Mouse (Mus musculus): ENCODE measurements around the gene Sfta2. TPM values are rescaled to one million over a fixed set of nuclear protein-coding genes. Genes with fewer than 3 reads are reported as not detected.
A peak's percentile ranks its signal among the peaks of the same experiment; 100 is the strongest.

Gene Sfta2
- polyA plus RNA-seq, 1 experiment from 2014 or later = 193 TPM

DNA sequence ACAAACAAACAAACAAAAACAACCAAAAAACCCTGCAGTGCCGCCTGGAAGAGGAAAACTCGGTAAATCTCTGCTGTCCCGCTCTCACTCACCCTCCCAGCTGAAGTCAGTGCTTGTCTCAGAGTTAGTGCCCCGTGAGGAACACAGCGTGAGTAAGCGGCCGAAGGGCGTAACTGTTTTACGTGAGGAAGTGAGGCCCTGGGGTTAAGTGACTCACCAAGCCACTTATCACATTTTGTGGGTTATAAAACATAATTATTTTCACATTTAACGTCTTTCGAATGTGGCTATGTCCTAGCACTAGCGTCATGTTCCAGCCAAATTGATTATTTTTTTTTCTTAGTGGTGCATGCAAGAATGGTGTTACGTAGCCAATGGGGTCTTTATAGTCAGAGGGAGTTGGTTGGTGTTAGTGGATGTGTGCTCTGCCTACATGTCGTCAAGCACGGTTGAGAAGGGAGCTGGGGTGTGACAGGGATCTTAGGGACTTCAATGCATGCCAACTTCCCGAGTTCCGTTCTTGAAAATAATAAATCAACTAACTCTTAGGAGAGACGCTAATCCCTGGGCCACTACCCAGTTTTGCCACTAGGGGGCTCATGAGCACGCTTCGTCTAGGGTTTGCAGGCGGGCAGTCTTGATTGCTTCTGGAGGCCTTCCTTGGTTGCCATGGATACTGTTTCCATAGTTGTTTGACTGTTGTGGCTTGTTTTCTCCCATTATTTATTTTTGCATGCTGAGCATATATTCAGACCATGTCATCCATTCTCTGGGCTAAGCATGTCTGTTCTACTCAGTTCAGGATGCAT is 10.7 kb upstream of the Sfta2 start:
- no peaks in the 10 kb centered on the region for H3K9me3 ChIP-seq (ENCODE audit: control insufficient read depth, low read length)
- no peak overlapping the region for H3K27ac ChIP-seq (ENCODE audit: low read length)
- H3K4me2 ChIP-seq (ENCODE audit: low read depth, low read length) = no peak overlapping the region
- WGBS = 38% methylated on average over 21 of the region's 21 CpGs
- H3K36me3 ChIP-seq (ENCODE audit: control insufficient read depth, insufficient read depth, low read length) = no peaks in the 10 kb centered on the region
- H3K4me3 ChIP-seq (ENCODE audit: low read length) = no peak overlapping the region
- H3K27me3 ChIP-seq (ENCODE audit: control insufficient read depth, insufficient read depth, low read depth, low read length) = no peaks in the 10 kb centered on the region
- no peak overlapping the region for H3K9ac ChIP-seq (ENCODE audit: low read length)
- H3K4me1 ChIP-seq (replicated peaks; ENCODE audit: control insufficient read depth, insufficient read depth, low read length) = no peaks in the 10 kb centered on the region
- peak; percentile 54 for ATAC-seq (ENCODE audit: low read depth)

DNA sequence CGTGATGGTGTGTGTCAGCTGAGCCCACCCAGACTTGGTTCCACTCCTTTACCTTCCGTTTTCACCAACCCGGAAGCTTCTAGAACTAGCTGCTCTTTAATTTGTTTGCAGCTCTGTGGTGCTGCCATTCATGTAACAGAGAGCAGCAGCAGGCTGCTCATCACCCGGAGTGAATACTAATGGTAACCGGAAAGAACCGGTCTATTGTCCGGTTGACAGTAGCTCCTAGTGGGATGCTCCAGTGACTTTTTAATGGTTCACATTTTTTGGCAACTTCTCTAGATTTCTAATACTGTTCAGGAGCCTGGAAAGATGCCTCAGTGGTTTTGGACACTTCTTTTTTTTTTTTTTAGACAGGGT is 10.2 kb upstream of the Sfta2 start:
- Histone ChIP-seq H3K4me1 (replicated peaks; ENCODE audit: control insufficient read depth, insufficient read depth, low read length) (no peaks in the 10 kb centered on the region), H3K9me3 (ENCODE audit: control insufficient read depth, low read length) (no peaks in the 10 kb centered on the region), H3K27me3 (ENCODE audit: control insufficient read depth, insufficient read depth, low read depth, low read length) (no peaks in the 10 kb centered on the region), H3K9ac (ENCODE audit: low read length) (no peak overlapping the region), H3K27ac (ENCODE audit: low read length) (no peak overlapping the region), H3K36me3 (ENCODE audit: control insufficient read depth, insufficient read depth, low read length) (no peaks in the 10 kb centered on the region), H3K4me3 (ENCODE audit: low read length) (no peak overlapping the region), H3K4me2 (ENCODE audit: low read depth, low read length) (no peak overlapping the region)
- ATAC-seq (ENCODE audit: low read depth) = no peak
- WGBS = 90% methylated on average over 7 of the region's 7 CpGs

DNA sequence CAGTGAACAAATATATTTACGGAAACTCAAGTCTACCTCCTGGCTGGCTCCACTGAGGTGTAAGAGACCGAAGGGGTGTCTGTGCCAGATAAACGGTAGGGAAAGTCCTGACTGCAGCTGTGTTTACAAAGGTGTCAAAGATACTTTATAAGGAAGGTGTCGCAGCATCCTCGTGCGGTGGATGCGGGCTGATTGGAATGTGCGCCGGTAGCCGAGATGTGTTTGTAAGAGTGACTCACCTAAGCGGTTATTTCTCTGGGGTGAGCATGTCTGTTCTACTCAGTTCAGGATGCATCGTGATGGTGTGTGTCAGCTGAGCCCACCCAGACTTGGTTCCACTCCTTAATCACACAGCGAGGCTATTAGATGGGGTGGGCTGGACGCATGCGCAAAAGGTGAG is 9.6 kb upstream of the Sfta2 start:
- Histone ChIP-seq H3K27ac (ENCODE audit: low read length) (no peak overlapping the region), H3K4me3 (ENCODE audit: low read length) (no peak overlapping the region), H3K9me3 (ENCODE audit: control insufficient read depth, low read length) (no peaks in the 10 kb centered on the region), H3K4me2 (ENCODE audit: low read depth, low read length) (no peak overlapping the region), H3K9ac (ENCODE audit: low read length) (no peak overlapping the region), H3K36me3 (ENCODE audit: control insufficient read depth, insufficient read depth, low read length) (no peaks in the 10 kb centered on the region), H3K27me3 (ENCODE audit: control insufficient read depth, insufficient read depth, low read depth, low read length) (no peaks in the 10 kb centered on the region), H3K4me1 (replicated peaks; ENCODE audit: control insufficient read depth, insufficient read depth, low read length) (no peaks in the 10 kb centered on the region)
- 65% methylated on average over 15 of the region's 15 CpGs for WGBS
- ATAC-seq (ENCODE audit: low read depth) = no peak

DNA sequence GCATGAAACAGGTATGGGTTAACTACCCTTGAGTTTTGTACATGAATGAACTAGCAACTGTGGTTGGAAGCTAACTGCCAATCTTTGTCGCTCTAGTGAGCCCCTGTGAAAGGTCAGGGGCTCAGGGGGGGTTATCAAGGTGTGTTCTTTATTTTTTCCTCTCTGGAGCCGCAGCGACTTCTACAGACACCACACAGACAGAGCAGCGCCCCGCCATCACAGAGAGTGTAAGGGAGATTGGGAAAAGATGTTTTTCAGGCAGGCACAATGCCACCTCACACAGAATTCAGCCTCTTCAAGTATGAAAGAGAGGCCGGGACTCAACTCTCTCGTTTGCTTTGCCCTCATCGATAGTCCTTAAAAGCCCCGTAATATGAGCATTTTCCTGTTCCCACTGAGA is 9.2 kb upstream of the Sfta2 start:
- no peak for ATAC-seq (ENCODE audit: low read depth)
- Histone ChIP-seq H3K9ac (ENCODE audit: low read length) (no peak overlapping the region), H3K27ac (ENCODE audit: low read length) (no peak overlapping the region), H3K4me1 (replicated peaks; ENCODE audit: control insufficient read depth, insufficient read depth, low read length) (no peaks in the 10 kb centered on the region), H3K4me2 (ENCODE audit: low read depth, low read length) (no peak overlapping the region), H3K9me3 (ENCODE audit: control insufficient read depth, low read length) (no peaks in the 10 kb centered on the region), H3K36me3 (ENCODE audit: control insufficient read depth, insufficient read depth, low read length) (no peaks in the 10 kb centered on the region), H3K27me3 (ENCODE audit: control insufficient read depth, insufficient read depth, low read depth, low read length) (no peaks in the 10 kb centered on the region), H3K4me3 (ENCODE audit: low read length) (no peak overlapping the region)
- 59% methylated on average over 9 of the region's 9 CpGs for WGBS

DNA sequence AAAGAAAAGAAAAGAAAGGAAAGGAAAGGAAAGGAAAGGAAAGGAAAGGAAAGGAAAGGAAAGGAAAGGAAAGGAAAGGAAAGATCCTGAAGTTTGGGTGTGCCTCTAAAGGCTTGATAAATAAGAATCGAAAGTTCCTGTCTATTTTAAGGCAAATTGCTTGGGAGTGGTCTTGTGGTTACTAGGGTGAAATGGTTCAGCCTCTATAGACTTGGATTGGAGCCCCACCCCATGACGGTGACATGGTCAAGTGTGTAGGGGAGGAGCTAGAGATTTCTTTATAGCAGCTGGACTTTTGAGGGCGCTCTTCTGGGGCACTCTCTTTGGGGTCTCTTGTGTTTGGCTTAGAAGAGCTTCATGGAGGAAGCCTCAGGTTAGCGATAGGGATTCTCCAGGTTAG is 7.6 kb upstream of the Sfta2 start:
- H3K27ac ChIP-seq (ENCODE audit: low read length) = no peak overlapping the region
- no peaks in the 10 kb centered on the region for H3K4me1 ChIP-seq (replicated peaks; ENCODE audit: control insufficient read depth, insufficient read depth, low read length)
- ATAC-seq (ENCODE audit: low read depth) = no peak
- no peaks in the 10 kb centered on the region for H3K36me3 ChIP-seq (ENCODE audit: control insufficient read depth, insufficient read depth, low read length)
- H3K9ac ChIP-seq (ENCODE audit: low read length) = no peak overlapping the region
- WGBS = 31% methylated on average over 4 of the region's 4 CpGs
- H3K27me3 ChIP-seq (ENCODE audit: control insufficient read depth, insufficient read depth, low read depth, low read length) = no peaks in the 10 kb centered on the region
- no peak overlapping the region for H3K4me2 ChIP-seq (ENCODE audit: low read depth, low read length)
- no peaks in the 10 kb centered on the region for H3K9me3 ChIP-seq (ENCODE audit: control insufficient read depth, low read length)
- H3K4me3 ChIP-seq (ENCODE audit: low read length) = no peak overlapping the region

DNA sequence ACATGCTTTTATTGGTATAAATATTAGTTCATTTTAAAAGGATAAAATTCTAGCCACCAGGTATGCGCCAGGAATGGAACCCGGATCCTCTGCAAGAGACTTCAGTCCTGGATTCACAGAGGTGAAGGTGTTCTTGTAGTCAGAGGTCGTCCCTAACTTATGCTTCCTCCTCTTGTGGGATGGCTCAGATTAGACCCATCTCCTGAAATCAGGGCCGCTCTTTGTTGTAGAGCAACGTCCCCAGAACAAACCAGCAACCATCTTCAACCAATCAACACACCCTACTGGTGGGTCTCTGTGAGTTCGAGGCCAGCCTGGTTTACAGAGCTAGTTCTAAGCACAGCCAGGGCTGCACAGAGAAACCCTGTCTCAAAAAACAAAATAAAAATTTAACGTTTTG is 6.9 kb upstream of the Sfta2 start:
- Histone ChIP-seq H3K36me3 (ENCODE audit: control insufficient read depth, insufficient read depth, low read length) (no peaks in the 10 kb centered on the region), H3K27me3 (ENCODE audit: control insufficient read depth, insufficient read depth, low read depth, low read length) (no peaks in the 10 kb centered on the region), H3K4me3 (ENCODE audit: low read length) (no peak overlapping the region), H3K9me3 (ENCODE audit: control insufficient read depth, low read length) (no peaks in the 10 kb centered on the region), H3K4me2 (ENCODE audit: low read depth, low read length) (no peak overlapping the region), H3K4me1 (replicated peaks; ENCODE audit: control insufficient read depth, insufficient read depth, low read length) (no peaks in the 10 kb centered on the region), H3K27ac (ENCODE audit: low read length) (no peak overlapping the region), H3K9ac (ENCODE audit: low read length) (no peak overlapping the region)
- 75% methylated on average over 7 of the region's 7 CpGs for WGBS
- no peak for ATAC-seq (ENCODE audit: low read depth)

DNA sequence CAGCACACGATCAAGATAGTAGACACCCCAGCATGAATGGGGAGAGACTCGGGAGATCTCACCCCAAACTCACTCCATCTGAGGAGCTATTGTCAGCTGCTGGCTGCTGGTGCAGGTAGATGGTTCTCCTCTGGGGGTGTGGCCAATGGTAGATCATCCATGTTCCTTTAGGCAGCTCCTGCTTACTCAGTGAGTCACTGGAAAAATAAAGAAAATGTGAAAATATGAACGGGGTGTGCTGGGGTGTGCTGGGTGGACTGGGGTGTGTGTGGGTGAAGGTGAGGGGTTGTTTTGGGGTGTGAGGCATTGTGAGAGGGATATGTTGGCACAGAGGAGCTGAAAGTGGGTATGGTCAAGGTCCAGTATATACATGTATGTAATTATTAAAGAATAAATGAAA is 4.0 kb upstream of the Sfta2 start:
- Histone ChIP-seq H3K27ac (ENCODE audit: low read length) (no peak overlapping the region), H3K9me3 (ENCODE audit: control insufficient read depth, low read length) (no peaks in the 10 kb centered on the region), H3K4me2 (ENCODE audit: low read depth, low read length) (no peak overlapping the region), H3K27me3 (ENCODE audit: control insufficient read depth, insufficient read depth, low read depth, low read length) (no peaks in the 10 kb centered on the region), H3K36me3 (ENCODE audit: control insufficient read depth, insufficient read depth, low read length) (no peaks in the 10 kb centered on the region), H3K4me3 (ENCODE audit: low read length) (no peak overlapping the region), H3K9ac (ENCODE audit: low read length) (no peak overlapping the region), H3K4me1 (replicated peaks; ENCODE audit: control insufficient read depth, insufficient read depth, low read length) (no peaks in the 10 kb centered on the region)
- WGBS = 94% methylated on average over 3 of the region's 3 CpGs
- no peak for ATAC-seq (ENCODE audit: low read depth)

DNA sequence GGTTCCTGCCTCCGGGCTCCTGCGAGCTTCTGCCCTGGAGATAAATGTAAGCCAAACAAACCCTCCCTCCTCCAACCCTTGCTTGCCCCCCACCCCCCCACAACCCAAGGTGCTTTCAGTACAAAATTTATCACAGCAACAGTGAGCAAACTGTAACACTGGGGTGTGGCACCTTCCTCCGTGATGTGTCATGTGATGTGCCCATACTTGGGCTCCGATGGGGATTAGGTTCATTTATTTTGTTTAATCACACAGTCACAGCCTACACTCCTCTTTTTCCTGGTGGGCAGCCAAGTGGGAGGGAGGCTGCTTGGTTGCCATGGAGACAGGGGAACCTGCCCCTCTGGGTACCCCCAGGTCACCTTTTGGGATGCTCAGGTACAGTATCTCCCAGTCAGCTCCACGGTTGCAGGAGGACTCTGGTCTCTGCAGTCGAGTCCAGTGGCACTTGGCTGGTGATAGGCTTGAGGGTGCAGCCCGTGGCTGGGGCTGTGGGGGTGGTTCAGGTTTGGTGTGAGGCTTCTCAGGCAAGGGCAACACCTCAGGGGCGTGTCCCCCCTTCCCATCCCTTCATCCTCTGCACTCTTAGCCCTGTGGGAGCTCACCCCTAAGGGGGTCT is 496 bp downstream of the Sfta2 start:
- peak; percentile 28; the same call in 1 of the 2 replicates for ATAC-seq (ENCODE audit: low read depth)
- no peak overlapping the region for H3K4me2 ChIP-seq (ENCODE audit: low read depth, low read length)

DNA sequence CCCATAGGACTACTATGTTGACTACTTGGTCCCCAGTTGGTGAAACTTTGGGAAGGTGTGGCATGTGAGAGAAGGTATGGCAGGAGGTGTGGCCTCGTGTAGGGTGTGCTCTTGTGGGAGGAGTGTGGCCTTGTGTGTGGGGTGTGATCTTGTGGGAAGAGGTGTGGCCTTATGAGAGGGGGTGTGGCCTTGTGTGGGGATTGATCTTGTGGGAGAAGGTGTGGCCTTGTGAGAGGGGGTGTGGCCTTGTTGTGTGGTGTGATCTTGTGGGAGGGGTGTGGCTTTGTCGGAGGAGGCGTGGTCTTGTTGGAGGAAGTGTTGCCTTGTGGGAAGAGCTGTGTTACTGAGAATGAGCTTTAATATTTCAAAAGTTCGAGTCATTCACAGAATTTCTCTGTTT is 15.8 kb downstream of the Sfta2 start:
- no peak for ATAC-seq (ENCODE audit: low read depth)
- H3K27me3 ChIP-seq (ENCODE audit: control insufficient read depth, insufficient read depth, low read depth, low read length) = no peaks in the 10 kb centered on the region
- 58% methylated on average over 4 of the region's 4 CpGs for WGBS

More for the DNA sequence above, 496 bp downstream of the Sfta2 start:
- Histone ChIP-seq H3K36me3 (ENCODE audit: control insufficient read depth, insufficient read depth, low read length) (no peaks in the 10 kb centered on the region), H3K4me1 (replicated peaks; ENCODE audit: control insufficient read depth, insufficient read depth, low read length) (no peaks in the 10 kb centered on the region), H3K4me3 (ENCODE audit: low read length) (no peak overlapping the region), H3K27ac (ENCODE audit: low read length) (no peak overlapping the region), H3K9me3 (ENCODE audit: control insufficient read depth, low read length) (no peaks in the 10 kb centered on the region), H3K27me3 (ENCODE audit: control insufficient read depth, insufficient read depth, low read depth, low read length) (no peaks in the 10 kb centered on the region), H3K9ac (ENCODE audit: low read length) (no peak overlapping the region)
- WGBS = 27% methylated on average over 8 of the region's 8 CpGs

More for the DNA sequence above, 15.8 kb downstream of the Sfta2 start:
- Histone ChIP-seq H3K4me1 (replicated peaks; ENCODE audit: control insufficient read depth, insufficient read depth, low read length) (no peaks in the 10 kb centered on the region), H3K36me3 (ENCODE audit: control insufficient read depth, insufficient read depth, low read length) (no peaks in the 10 kb centered on the region), H3K9me3 (ENCODE audit: control insufficient read depth, low read length) (no peaks in the 10 kb centered on the region), H3K4me3 (ENCODE audit: low read length) (no peak overlapping the region), H3K9ac (ENCODE audit: low read length) (no peak overlapping the region), H3K4me2 (ENCODE audit: low read depth, low read length) (no peak overlapping the region), H3K27ac (ENCODE audit: low read length) (no peak overlapping the region)

All from lung, embryonic 16.5 days (tissue).